Mouse (Mus musculus) cerebellum, postnatal 36 days (tissue): ENCODE measurements around the gene Actrt1.

Source experiments
- DNase-seq, 2 experiments: peaks; one replicate each; pipeline ENCODE4 v3.0.0; 2021 to 2022; ENCODE audit warnings: mixed read lengths in 2 of 2

Actrt1 gene

DNA sequence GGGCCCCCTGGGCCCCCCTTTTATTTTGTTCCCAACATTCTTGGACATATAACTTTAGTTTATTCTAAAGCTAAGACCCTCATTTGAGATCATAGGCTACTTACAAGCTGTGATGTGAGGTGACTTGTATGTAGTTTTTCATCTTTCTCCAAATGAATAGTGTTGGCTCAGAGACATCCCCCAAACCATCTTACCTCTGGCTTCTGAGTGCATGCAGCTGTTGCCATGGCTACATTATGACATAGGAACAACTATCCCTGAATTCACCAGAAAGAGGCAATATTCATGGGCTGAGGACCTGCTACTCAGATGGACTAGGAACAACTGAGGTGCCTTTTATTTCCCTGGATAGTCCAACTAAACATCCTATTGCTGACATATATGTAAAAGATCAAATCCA lies at the start of gene Actrt1:
TSS of gene Actrt1 (plus strand) at position 301 of the 400 bp plus-strand sequence.
- no peak for DNase-seq

GRCm38 (mm10) chrX:46331463-46332115 lies 2.8 kb downstream of the Actrt1 start:
- DNase-seq = no peak
